Mouse (Mus musculus) C2C12 (cell line): Measurements from ENCODE around the gene Cdh1. TPM values are rescaled to one million over a fixed set of nuclear protein-coding genes. Genes with fewer than 3 reads are reported as not detected.
A peak's percentile ranks its signal among the peaks of the same experiment; 100 is the strongest.

Source experiments
- H3K27me3 ChIP-seq: one replicate; pipeline ENCODE4 v1.6.1; 2011; ENCODE audit not compliant: control insufficient read depth, insufficient read depth, insufficient read length
- H3K36me3 ChIP-seq: one replicate; pipeline ENCODE4 v1.6.1; 2011; ENCODE audit not compliant: control insufficient read depth, insufficient read depth
- H3K4me3 ChIP-seq: one replicate; pipeline ENCODE4 v1.5.1; 2011; ENCODE audit warnings: mild to moderate bottlenecking, control low read depth; ENCODE audit not compliant: poor library complexity, insufficient read depth, severe bottlenecking
- H3K79me2 ChIP-seq: one replicate; pipeline ENCODE4 v1.6.1; 2011; ENCODE audit not compliant: control insufficient read depth, insufficient read depth
- H3K79me3 ChIP-seq: one replicate; pipeline ENCODE4 v1.6.1; 2011; ENCODE audit warnings: low read depth, control low read depth
- H3ac ChIP-seq: one replicate; pipeline ENCODE3; 2011; ENCODE audit warnings: low read depth; ENCODE audit not compliant: control insufficient read depth, insufficient read length
- CEBPB ChIP-seq: IDR thresholded peaks from one replicate; pipeline ENCODE4 v1.6.1; 2011; ENCODE audit warnings: low read depth, mild to moderate bottlenecking, control low read depth, moderate library complexity
- CTCF ChIP-seq: IDR thresholded peaks from one replicate; pipeline ENCODE4 v1.5.1; 2011; ENCODE audit not compliant: control insufficient read depth, insufficient read depth, insufficient read length
- FOSL1 ChIP-seq: IDR thresholded peaks from one replicate; pipeline ENCODE4 v1.8.0; 2011; ENCODE audit warnings: mild to moderate bottlenecking, low read length; ENCODE audit not compliant: poor library complexity, insufficient read depth, severe bottlenecking
- MAX ChIP-seq: IDR thresholded peaks from one replicate; pipeline ENCODE4 v1.6.1; 2011; ENCODE audit warnings: mild to moderate bottlenecking, control low read depth
- MYOD1 ChIP-seq: IDR thresholded peaks from one replicate; pipeline ENCODE4 v1.6.1; 2011; ENCODE audit warnings: low read depth; ENCODE audit not compliant: control insufficient read depth, insufficient read length
- MYOG ChIP-seq: IDR thresholded peaks from one replicate; pipeline ENCODE4 v1.6.1; 2011; ENCODE audit not compliant: control insufficient read depth, insufficient read length; ENCODE audit errors: extremely low read depth
- USF1 ChIP-seq: IDR thresholded peaks from one replicate; pipeline ENCODE4 v1.6.1; 2011; ENCODE audit warnings: low read depth, mild to moderate bottlenecking, control low read depth, moderate library complexity
- polyA plus RNA-seq: library from polyadenylated mRNA; unstranded; fragments of >200 nt; fragmentation: generic; extraction: Trizol; gene quantifications from one replicate; pipeline ENCODE4 v1.2.1, GENCODE M21; 2012; ENCODE audit warnings: missing spikeins

The Cdh1 gene
- polyA plus RNA-seq, 1 experiment, result 0.01 TPM

DNA sequence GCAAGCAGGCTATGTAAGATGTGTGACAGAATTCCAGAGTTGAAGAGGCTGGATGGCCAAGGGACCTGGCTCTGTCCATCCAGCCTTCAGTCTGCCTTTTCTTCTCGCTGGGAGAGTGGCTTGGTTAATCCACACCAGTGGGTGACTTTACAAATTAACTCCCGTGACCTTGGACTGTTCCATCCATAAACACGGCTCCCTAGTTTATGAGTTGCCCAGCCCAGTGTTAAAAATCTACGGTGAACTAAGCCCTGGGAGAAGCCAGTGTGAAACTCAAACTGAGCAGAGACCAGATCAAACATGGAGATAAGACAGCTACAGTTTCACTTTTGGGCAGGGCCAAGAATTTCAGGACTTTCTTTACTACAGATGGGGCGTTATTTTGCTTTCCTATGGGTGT, 19.9 kb downstream of the Cdh1 start:
- Histone ChIP-seq H3K36me3 (no peaks in the 10 kb centered on the region), H3K4me3 (no peak overlapping the region), H3K27me3 (no peaks in the 10 kb centered on the region), H3K79me2 (no peaks in the 10 kb centered on the region), H3K79me3 (no peaks in the 10 kb centered on the region), H3ac (no peak overlapping the region)
- TF ChIP-seq MYOG (no peak), FOSL1 (no peak), CTCF (no peak), CEBPB (no peak), USF1 (no peak), MYOD1 (no peak), MAX (no peak)

DNA sequence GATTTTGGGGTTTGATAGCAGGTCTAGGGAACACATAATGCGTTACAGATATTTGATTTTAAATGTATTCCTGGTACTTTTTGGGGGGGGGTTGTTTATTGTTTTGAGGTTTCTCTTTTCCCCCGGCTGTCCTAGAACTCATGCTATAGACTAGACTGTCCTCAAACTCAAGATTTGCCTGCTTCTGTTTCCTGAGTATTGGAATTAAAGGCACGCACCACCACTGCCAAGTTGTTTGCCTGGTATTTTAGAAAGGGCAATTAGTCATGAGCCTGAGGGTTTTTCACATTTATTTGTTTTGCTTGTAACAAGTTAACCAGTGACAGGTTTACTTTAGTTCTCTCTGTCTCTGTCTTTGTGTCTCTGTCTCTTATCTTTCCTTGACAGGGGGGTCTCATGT, 20.3 kb downstream of the Cdh1 start:
- H3K79me3 ChIP-seq, result no peaks in the 10 kb centered on the region
- H3K79me2 ChIP-seq, result no peaks in the 10 kb centered on the region
- TF ChIP-seq CTCF (no peak), MYOG (no peak), CEBPB (no peak), FOSL1 (no peak), MAX (no peak), MYOD1 (no peak), USF1 (no peak)
- H3K4me3 ChIP-seq, result no peak overlapping the region
- no peaks in the 10 kb centered on the region for H3K27me3 ChIP-seq
- H3K36me3 ChIP-seq, result no peaks in the 10 kb centered on the region
- H3ac ChIP-seq, result no peak overlapping the region

DNA sequence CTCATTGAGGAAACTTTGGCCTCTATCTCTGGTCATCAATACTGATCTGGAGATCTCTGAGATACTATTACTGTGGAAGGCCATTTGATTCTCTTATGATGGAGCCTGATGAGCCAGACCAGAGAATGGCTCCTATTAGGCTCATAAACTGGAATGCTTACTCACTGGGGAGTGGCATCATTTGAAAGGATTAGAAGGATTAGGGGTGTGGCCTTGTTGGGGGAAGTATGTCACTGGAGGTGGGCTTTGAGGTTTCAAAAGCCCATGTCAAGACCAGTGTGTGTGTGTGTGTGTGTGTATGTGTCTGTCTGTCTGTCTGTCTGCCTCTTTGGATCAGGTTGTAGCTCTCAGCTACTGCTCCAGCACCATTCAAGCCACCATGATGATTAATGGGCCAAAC, 20.8 kb downstream of the Cdh1 start:
- TF ChIP-seq USF1 (no peak), CTCF (no peak), FOSL1 (no peak), MAX (no peak)

GRCm38 (mm10) chr8:106624743-106625142, 21.6 kb downstream of the Cdh1 start:
- H3ac ChIP-seq, result no peak overlapping the region
- H3K36me3 ChIP-seq, result no peaks in the 10 kb centered on the region
- no peaks in the 10 kb centered on the region for H3K79me3 ChIP-seq
- no peaks in the 10 kb centered on the region for H3K27me3 ChIP-seq
- TF ChIP-seq CEBPB, result peak; percentile 63
- no peak for TF ChIP-seq CTCF
- TF ChIP-seq MYOD1, result no peak
- TF ChIP-seq MAX, result no peak
- TF ChIP-seq MYOG, result no peak
- no peak overlapping the region for H3K4me3 ChIP-seq
- H3K79me2 ChIP-seq, result no peaks in the 10 kb centered on the region

More for the DNA sequence above, 20.8 kb downstream of the Cdh1 start:
- Histone ChIP-seq H3K27me3 (no peaks in the 10 kb centered on the region), H3K36me3 (no peaks in the 10 kb centered on the region), H3ac (no peak overlapping the region), H3K4me3 (no peak overlapping the region), H3K79me3 (no peaks in the 10 kb centered on the region), H3K79me2 (no peaks in the 10 kb centered on the region)

GRCm38 (mm10) chr8:106626096-106626865, 23.1 kb downstream of the Cdh1 start:
- Histone ChIP-seq H3K36me3 (no peaks in the 10 kb centered on the region), H3ac (no peak overlapping the region), H3K27me3 (no peaks in the 10 kb centered on the region), H3K79me3 (no peaks in the 10 kb centered on the region), H3K4me3 (no peak overlapping the region), H3K79me2 (no peaks in the 10 kb centered on the region)
- TF ChIP-seq USF1 (no peak), MAX (no peak), MYOD1 (no peak), CTCF (no peak), MYOG (no peak), FOSL1 (no peak), CEBPB (no peak)

GRCm38 (mm10) chr8:106628291-106628964, 25.3 kb downstream of the Cdh1 start:
- no peaks in the 10 kb centered on the region for H3K79me3 ChIP-seq
- no peak for TF ChIP-seq CTCF
- no peak for TF ChIP-seq CEBPB
- TF ChIP-seq MYOD1, result no peak
- TF ChIP-seq MYOG, result no peak
- TF ChIP-seq USF1, result no peak
- TF ChIP-seq MAX, result no peak
- no peak for TF ChIP-seq FOSL1
- H3K36me3 ChIP-seq, result no peaks in the 10 kb centered on the region
- H3K27me3 ChIP-seq, result no peaks in the 10 kb centered on the region
- H3K4me3 ChIP-seq, result no peak overlapping the region
- H3K79me2 ChIP-seq, result no peaks in the 10 kb centered on the region
- H3ac ChIP-seq, result no peak overlapping the region
